Mouse (Mus musculus): Measurements from ENCODE around the gene Rangrf.
A peak's percentile ranks its signal among the peaks of the same experiment; 100 is the strongest.
"Not testable (repeated sequence)": the region's sequence is repeated elsewhere in the genome, so short reads cannot be mapped to it uniquely, and the experiment has no call there.

Gene Rangrf

DNA sequence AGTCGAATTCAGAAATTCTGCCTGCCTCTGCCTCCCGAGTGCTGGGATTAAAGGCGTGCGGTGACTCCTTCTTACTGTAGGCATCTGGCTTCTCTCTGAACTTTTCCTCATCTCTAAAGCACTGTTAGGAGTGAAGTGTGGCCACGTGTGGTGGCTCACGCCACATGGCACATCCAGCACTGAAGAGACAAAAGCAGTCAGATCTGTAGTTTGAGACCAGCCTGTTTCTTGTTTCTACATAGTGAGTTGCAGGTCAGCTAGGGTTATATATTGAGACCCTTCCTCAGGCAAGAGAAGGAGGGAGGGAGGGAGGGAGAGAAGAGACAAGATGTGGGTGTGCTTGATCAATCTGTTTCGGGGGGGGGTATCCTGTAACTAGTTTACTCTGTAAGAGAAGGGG lies at the start of gene Rangrf:
TSS of gene Rangrf (minus strand) at position 101 of the 400 bp plus-strand sequence.
- no peak for DNase-seq

DNA sequence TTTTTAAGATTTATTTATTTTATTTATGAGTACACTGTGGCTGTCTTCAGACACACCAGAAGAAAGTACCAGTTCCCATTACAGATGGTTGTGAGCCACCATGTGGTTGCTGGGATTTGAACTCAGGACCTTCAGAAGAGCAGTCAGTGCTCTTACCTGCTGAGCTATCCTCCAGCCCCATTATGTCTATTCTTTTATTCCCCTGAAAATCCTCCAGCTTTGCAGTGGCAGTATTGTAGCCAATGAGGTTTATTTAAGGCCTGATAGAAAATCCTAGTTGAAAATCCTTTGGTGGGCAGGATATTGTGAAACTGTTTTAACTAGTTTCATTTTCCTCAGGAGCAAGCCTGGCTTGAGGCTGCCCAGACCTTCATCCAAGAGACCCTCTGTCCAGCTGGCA lies 45.7 kb upstream of the Rangrf start:
- DNase-seq: no peak

DNA sequence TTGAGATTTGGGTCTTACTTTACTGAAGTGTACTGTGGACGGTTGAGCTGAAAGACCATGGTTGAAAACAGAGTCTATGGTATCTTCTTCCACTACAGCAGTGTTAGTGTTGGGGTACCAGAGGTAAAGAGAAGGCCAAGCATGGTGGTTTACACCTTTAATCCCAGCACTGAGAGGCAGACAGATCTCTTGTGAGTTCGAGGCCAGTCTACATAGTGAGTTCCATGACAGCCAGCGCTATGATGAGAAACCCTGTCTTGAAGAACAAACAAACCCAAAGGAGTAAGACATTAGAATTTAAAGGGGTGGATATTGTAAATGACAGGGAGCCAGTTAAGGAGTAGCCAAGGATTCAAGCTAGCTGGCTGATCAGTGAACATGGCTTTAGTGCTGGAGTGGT lies 41.8 kb upstream of the Rangrf start:
- no peak for DNase-seq

DNA sequence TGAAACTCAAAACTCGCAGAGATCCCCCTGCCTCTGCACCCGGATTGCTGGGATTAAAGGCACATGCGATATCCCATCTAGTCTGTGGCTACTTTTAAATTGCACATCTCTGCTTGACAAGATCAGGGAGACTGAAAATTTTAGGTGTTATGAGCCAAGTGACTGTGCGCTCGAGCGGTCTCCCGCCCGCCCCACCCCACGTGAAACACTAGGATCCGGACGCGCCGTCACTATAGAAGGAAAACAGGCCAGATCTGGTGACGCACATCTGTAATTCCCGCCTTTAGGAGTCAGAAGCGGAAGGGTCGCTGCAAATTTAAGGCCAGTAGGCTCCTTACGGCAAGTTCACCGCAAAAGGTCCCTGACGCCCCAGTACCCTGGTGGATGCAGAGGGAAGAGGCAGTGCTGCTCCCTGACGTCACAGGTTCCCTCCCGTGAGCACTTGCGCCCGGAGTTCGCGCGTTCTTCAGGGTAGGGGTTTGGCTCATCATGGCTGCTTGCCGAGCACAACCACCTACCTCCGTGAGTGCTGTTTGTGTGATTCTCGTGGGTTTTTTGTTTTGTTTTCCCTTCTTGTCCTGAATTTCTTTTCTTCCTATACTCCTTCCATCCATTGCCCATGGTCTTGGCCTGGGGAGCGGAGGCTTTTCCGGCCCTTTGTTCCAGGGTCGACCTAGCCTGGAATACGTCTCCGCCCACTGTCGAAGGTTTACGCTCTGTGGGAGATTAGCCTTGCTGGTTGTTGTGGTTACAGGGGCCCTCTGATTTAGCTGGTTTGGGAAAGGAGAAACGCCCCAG lies 40.9 kb upstream of the Rangrf start, which contains the start of gene Ctc1:
TSS of gene Ctc1 (plus strand) at position 268 of the 798 bp plus-strand sequence.
- peak; percentile 91 for DNase-seq

DNA sequence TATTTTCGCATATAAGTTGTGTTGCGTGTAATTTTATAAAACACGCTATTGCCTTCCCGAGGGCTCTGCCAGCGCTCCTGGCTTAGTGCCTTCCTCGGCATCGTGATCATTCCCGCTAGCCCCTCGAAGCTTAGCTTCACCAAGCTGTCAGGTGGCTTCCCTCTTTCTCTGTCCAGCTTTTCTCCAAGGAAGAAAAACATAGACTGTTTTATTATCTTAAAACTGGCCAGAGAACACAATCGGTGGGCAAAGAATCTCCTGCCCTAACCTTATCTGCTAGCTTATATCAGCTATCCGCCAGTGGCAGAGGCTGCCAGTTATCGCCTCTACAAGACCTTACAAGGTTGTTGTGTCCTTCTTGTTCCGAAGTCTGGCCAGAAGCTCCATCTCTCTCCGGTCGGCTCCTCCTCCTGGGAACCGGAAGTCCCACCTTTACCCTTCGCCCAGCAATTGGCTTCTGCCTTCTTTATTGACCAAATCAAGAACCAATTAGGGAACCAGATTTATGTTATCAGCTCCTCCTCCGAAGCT lies 37.2 kb upstream of the Rangrf start:
- peak; percentile 93 for DNase-seq

DNA sequence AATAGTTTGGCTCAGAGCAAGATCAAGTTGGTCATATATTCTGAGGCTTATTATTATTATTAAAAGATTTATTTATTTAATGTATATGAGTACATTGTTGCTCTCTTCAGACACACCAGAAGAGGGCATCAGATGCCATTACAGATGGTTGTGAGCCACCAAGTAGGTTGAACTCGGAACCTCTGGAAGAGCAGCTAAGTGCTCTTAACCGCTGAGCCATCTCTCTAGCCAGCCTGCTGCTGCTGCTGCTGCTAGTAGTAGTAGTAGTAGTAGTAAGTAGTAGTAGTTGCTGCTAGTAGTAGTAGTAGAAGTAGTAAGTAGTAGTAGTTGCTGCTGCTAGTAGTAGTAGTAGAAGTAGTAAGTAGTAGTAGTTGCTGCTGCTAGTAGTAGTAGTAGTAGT lies 36.5 kb upstream of the Rangrf start:
- not testable (repeated sequence) for DNase-seq

DNA sequence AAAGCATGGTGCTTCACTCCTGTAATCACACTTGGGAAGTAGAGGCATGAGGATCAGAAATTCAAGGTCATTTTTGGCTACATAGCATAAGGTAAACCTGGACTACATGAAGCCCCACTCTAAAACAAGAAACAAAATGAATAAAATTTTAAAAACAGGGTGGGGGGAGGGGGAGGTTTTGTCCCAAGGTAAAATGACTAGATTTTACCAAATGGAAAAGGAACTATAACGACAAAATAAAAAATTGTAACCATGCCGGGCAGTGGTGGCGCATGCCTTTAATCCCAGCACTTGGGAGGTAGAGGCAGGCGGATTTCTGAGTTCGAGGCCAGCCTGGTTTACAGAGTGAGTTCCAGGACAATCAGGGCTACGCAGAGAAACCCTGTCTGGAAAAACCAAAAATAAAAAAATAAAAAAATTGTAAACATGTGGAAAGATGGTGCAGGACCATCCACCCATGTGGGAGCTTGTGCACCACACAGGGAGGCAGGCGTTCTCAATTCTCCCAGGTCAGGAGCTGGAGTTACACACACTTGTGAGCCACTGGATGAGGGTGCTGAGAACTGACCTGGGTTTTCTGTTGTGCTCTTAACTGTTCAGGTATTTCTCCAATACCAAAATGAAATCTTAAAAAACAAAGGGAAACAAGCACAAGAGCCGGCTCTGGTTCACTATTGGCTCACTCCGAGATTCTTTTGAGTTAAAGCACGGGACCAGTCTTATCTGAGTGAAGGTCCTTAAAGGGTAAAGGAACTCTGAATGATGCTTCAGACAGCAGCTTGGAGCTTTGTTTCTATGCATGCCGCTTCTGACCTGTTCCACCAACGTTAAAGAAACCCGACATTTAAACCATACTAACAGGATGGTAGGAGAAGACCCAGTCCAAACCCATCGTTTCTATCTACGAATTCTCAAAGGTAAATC lies 35.7 kb upstream of the Rangrf start:
- DNase-seq: no peak

DNA sequence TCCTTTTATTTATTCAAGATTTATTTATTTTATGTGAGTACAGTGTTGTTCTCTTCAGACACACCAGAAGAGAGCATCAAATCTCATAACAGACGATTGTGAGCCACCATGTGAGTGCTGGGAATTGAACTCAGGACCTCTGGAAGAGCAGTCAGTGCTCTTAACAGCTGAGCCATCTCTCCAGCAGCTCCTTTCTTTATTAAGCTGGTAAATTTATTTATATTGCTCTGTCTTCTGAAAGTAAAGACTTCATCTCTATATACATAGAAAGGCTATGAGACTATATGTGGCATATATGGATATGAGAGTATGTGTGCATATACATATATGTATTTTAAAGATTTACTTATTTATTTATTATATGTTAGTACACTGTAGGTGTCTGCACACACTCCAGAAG lies 34.5 kb upstream of the Rangrf start:
- no peak for DNase-seq

DNA sequence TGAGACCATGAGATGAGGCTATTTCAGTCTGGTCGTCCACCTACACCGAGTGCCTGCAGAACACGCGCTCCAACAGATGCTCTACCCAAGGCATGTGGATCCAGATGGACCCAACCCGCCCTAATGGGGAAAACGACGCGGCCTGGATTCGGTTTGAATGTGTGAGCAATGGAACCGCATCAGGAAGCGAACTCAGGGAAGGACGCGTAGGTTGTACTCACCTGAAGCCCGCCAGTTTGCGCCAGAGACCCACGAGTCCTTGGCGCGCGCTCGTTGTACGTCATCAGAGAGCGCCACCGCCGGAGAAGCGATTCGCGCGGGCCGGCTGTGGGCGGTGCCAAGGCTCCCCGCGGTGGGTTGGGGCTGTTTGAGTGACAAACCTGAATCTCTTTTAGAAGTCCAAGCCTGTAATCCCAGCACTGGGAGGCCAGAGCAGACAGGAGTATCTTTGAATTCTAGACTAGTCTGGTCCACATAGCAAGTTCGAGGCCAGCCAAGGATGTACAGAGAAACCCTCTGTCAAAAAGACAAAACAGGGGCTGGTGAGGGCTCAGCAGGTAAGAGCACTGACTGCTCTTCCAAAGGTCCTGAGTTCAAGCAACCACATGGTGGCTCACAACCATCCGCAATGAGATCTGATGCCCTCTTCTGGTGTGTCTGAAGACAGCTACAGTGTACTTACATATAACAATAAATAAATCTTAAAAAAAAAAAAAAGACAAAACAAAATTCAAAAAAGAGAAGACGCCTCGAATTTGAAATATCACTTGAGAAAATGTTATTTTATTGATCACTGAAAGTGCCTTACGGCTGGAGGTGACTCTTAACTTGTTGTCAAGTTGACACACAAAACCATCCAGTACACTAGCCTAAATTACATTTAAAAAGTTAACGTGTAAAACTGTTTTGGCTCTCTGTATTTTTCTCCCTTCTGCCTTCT lies 33.5 kb upstream of the Rangrf start, which contains the start of gene Pfas:
TSS of gene Pfas (minus strand) at position 279 of the 940 bp plus-strand sequence.
- peak; percentile 88 for DNase-seq

DNA sequence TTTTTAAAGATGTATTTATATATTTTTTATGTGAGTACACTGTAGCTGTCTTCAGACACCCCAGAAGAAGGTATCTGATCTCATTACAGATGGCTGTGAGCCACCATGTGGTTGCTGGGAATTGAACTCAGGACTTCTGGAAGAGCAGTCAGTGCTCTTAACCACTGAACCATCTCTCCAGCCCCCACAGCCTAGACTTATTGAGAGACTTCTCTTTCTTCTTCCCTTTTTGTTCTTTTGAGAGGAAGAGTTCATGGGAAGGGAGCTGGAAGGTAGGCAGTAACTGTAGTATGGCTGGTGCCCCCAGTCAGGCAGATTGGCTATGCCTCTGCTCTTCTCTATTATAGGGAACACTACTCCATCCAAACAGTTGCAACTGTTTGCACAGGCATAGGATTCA lies 31.6 kb upstream of the Rangrf start:
- DNase-seq: not testable (repeated sequence)

DNA sequence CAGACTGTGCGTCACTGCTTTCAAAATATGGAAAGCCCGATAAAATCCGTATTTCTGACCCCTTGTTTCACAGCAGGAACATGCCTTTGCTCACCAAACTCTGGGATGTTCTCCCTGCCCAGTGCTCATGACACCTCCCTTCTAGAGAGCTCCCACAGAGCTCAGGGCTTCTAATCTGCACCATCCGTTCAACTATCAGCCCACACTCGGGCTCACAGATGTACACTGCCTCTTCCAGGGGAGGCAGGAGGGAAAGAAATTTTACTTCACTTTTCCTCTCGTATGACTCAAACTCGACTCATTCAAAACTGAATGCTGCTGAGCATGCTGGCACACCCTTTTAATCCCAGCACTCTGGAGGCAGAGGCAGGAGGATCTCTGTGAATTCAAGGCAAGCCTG lies 30.2 kb upstream of the Rangrf start:
- DNase-seq: no peak

DNA sequence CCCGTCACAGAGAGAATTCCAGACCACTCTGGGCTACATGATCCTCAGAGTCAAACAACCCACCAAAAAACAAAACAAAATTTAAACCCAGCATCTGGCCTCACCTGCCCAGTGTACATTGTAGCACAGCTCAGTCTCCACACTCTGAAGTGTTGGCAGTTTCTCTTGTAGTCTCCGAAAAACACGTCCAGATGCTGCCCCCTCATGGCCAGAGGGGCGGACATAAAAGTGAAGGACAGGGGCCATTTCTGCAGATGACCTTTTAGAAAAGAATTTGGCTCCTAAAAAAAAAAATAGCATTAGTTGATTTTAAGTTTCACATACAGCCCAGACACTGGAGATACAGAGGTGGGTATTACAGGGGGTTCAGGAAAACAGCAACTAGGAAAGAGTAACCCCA lies 28.6 kb upstream of the Rangrf start:
- no peak for DNase-seq

DNA sequence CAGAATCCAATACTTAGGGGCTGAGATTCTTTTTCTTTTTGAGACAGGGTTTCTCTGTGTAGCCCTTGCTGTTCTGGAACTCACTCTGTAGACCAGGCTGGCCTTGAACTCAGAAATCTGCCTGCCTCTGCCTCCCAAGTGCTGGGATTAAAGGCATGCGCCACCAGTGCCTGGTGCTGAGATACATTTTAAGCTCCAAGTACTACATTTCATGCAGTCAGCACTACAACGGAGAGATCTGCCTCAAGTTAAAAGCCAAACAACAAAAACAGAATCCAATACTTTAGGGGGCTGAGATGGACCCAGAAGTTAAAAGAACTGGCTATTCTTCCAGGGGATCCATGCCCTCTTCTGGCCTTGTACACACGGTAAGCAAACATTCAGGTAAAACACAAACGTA lies 27.8 kb upstream of the Rangrf start:
- not testable (repeated sequence) for DNase-seq

DNA sequence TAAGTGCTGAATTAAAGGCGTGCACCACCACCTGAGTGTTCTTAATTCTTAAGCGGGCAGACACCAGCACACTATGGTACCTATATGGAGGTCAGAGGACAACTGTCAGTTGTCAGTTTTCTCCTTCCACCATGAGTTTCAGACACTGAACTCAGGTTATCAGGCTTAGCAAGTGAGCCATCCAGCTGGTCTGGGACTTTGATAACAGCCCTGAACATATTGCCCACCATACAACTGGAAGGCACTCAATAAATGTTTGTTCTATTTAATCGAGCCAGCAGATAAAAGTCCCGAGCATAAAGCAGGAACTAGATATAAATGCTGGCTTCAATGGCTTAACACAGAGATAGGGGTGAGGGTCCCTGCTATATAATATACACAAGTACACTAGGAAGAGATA lies 22.1 kb upstream of the Rangrf start:
- DNase-seq: no peak

DNA sequence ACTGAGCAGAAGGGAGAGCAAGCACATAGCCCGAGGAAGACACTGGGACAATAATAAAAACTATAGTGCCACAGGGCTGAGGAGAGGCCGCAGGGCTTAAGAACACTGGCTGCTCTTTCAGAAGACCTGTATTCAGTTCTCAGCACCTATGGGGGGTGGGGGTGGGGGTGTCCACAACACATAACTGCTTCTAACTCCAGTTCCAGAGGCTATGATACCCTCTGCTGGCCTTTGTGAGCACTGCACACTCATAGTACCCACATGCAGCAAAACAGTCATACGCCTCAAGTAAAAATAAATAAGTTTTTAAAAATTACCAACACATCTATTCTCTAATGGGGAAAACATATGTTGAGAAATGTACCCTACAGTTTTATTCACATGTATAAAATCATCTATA lies 19.4 kb upstream of the Rangrf start:
- no peak for DNase-seq

DNA sequence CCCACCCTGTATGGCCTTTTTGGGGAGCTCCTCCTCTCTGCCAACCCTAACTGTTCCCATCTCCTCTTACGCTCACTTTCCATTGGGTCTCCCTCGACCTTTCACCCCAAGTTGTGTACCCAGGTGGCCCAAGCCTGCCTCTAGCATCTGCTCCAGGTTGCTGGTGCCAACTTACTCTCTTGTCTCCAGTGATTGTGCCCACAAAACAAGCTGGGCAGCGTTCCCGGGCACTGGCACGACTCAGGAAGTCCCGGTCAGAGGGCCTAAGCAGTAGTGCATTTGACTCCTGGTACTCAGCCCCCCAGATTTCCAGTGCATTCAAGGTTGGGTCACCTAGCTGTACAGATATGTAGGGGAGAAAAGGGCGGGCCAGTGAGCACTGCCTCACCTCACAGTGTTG lies 18.1 kb upstream of the Rangrf start:
- DNase-seq: no peak

DNA sequence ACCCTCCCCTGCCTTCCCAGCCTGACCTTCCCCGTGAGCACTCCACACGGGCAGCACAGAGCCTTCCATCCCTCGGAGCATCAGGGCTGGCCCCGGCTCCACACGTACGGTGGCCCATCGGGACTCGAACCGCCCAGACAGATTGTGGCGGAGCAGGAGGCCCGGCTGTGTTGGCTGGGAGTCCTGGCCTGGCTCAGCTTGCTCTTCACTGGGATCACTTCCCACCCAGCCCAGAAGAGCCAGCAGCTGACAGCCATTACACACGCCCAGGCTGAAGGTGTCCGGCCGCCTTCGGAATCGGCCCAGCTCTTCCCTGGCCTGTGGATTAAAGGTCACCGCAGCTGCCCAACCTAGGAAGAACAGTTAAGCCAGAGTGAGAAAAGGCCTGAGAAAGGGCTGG lies 13.4 kb upstream of the Rangrf start:
- no peak for DNase-seq

DNA sequence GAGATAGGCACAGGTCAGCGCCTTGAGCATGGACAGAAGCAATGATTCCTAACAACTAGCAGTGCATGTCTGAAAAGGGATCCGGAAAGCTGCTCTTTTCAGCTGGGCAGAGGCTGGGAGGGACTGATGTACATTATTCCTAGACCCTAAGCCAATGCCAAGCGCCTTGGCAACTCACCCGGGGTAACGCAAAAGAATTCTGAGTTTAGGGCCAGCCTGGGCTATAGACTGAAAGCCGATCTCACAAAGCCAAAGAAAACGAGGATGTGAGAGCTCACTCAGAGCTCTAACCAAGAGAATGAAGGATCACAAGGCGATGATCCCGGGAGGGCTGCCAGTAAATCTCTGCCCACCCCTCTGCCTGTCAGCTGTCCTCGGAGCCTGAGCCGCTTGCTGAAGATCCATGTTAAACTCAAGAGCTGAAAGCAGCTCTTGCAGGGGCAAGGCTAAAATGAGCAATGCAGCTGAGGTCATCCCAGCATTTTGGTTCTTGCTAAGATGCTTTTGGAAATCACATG lies 12.4 kb upstream of the Rangrf start:
- DNase-seq: no peak

DNA sequence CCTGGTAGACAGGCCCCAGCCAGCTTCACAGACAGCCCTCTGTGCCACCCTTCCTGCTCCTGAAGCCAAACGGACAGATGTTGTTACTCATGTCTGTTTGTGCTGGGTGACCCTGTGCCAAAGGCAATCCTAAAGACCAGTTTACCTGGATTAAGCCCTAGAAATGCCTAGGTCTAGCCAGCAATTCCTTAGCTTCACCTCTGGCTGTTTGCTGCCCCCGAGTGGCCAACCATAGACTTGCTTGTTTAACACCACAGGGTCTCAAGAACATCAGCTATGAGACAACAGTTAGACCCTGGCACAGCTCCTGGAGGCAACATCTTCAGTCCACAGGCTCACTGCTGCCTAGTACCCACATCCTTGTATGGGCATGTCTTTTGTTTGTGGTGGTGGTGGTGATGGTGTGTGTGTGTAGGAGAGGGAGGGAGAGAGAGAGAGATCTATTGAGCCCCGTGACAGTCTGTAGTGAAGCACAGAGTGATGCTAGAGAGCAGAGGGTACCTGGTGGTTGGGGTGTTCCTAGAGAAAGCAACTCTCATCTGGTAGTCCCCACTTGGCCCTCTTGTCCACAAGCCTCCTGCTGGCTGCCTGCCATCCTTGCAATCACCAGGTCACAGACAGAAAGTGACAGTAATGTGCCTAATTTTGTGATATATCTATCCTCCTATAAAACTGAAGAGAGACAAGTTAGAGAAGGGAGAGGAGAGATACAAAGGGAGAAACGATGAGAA lies 7.8 kb upstream of the Rangrf start:
- peak; percentile 44 for DNase-seq

DNA sequence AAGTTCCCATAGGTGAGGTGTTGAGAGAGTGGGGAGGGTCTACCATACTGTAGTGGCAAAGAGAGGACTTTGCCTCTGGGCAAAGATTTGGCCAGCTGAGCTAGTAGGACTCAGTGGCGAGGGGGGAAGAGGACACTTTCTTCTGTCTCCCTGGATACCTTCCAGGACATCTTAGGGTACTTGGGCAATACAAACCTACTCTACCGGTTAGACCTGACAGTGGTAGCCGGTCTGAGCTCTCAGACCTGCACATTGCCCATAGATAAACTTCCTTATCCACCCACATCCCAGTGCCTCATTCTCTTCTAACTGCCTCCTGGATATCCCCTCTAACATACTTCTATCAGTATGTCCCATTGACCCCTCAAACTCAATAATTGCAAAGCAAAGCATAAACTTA lies 5.9 kb upstream of the Rangrf start:
- no peak for DNase-seq

DNA sequence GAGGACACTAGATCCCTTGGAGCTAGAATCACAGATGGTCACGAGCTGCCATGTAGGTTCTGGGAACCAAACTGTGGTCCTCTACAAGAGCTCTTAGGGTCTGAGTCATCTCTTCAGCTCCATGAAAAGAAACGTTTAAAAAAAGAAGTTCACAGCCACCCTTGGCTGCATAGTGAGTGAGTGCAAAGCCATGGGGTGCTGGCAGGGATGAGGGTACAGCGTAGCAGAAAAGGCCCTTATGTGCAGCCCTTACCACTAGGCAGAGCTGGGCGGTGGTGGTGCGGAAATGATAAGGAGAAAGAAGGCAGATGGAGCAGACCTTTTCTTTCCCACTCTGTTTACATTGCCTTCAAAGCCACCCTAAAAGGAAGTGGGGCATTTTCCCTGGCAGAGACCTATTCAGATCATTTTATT lies 4.3 kb upstream of the Rangrf start:
- no peak for DNase-seq
